ENCODE assay signal across 14 mouse cellular contexts in the genomic region with DNA sequence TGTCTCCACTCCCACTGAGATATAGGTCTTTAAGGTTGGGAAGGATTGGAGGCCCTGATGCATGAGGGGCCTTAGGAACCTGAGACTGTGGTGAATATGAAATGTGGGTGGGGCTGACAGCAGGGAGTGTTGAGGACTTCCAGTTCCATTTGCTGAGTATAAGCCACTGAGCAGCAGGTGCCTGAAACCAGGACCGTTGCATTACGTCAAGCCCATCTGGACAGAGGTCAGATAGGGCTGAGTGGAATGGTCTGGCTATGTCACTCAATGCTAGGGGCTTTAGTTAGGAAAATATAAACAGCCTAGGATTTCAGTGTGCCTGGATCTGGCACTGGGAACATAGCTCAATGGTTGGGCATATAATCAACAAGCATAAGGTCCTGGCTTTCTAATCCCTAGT. TPM values are rescaled to one million over a fixed set of nuclear protein-coding genes. Genes with fewer than 3 reads are reported as not detected.
DNase-seq lines count a peak whose midpoint lies in the region; ATAC-seq and TF ChIP-seq lines count a peak whose summit lies in the region.
"Had no signal": no experiment of that assay in that cellular context is flagged by ENCODE, and none has a peak within 500 bp of the region (broad histone marks: within the 10 kb centered on the region; RNA-seq: fewer than 3 reads in every experiment).

No protein-coding gene starts in this region.

- peaks cover 21% of the 10 kb centered on the region for H3K4me1 ChIP-seq in kidney, embryonic 15.5 days
- peaks cover 11% of the 10 kb centered on the region; the same call in 1 of the 2 replicates for H3K4me1 ChIP-seq in stomach, embryonic 15.5 days
- H3K4me1 ChIP-seq in stomach, postnatal 0 days (replicated peaks; ENCODE audit: control insufficient read depth, insufficient read depth), result no peaks in the 10 kb centered on the region
- peaks cover 29% of the 10 kb centered on the region for H3K4me1 ChIP-seq in embryonic facial prominence, embryonic 15.5 days
- 0 out of 2 replicates have a peak, but pooled peaks cover 4% of the 10 kb centered on the region for H3K4me1 ChIP-seq in intestine, postnatal 0 days (replicated peaks; ENCODE audit: control insufficient read depth, insufficient read depth, low read length)

- no peak overlapping the region for H3K9ac ChIP-seq in kidney, embryonic 15.5 days
- no peak overlapping the region for H3K9ac ChIP-seq in stomach, embryonic 15.5 days
- H3K9ac ChIP-seq in stomach, postnatal 0 days (ENCODE audit: low read length), result no peak overlapping the region
- no peak overlapping the region for H3K9ac ChIP-seq in embryonic facial prominence, embryonic 15.5 days
- H3K9ac ChIP-seq in intestine, postnatal 0 days (ENCODE audit: low read depth, low read length), result no peak overlapping the region

- TF ChIP-seq EP300 in stomach, postnatal 0 days (optimal IDR thresholded peaks at IDR 0.05), result no peak

- H3K27me3 ChIP-seq in kidney, embryonic 15.5 days, result no peaks in the 10 kb centered on the region
- H3K27me3 ChIP-seq in stomach, embryonic 15.5 days (replicated peaks), result no peaks in the 10 kb centered on the region
- no peaks in the 10 kb centered on the region for H3K27me3 ChIP-seq in stomach, postnatal 0 days (ENCODE audit: control insufficient read depth, insufficient read depth, low read length)
- H3K27me3 ChIP-seq in embryonic facial prominence, embryonic 15.5 days, result no peaks in the 10 kb centered on the region
- no peaks in the 10 kb centered on the region for H3K27me3 ChIP-seq in intestine, postnatal 0 days (replicated peaks; ENCODE audit: control insufficient read depth, insufficient read depth, low read length)

- 41% methylated on average over 2 of the region's 2 CpGs for WGBS in kidney, embryonic 15.5 days
- WGBS in stomach, embryonic 15.5 days, result 51% methylated on average over 2 of the region's 2 CpGs
- WGBS in stomach, postnatal 0 days, result 62% methylated on average over 2 of the region's 2 CpGs
- WGBS in embryonic facial prominence, embryonic 15.5 days, result 69% methylated on average over 2 of the region's 2 CpGs
- 54% methylated on average over 2 of the region's 2 CpGs for WGBS in intestine, postnatal 0 days

- ATAC-seq in kidney, embryonic 15.5 days (replicated peaks; ENCODE audit: low FRiP score), result 0 out of 2 replicates have a peak, but pooled peaks have one; percentile 16
- no peak for ATAC-seq in stomach, embryonic 15.5 days (ENCODE audit: insufficient read depth, low FRiP score, low read depth)
- ATAC-seq in stomach, postnatal 0 days (ENCODE audit: low FRiP score, low TSS enrichment), result no peak
- ATAC-seq in embryonic facial prominence, embryonic 15.5 days (ENCODE audit: insufficient number of reproducible peaks, low FRiP score, low TSS enrichment, low read depth), result no peak
- ATAC-seq in intestine, postnatal 0 days, result no peak
- ATAC-seq: midbrain, embryonic 16.5 days had no signal

- H3K4me3 ChIP-seq in kidney, embryonic 15.5 days (replicated peaks), result no peak overlapping the region
- no peak overlapping the region for H3K4me3 ChIP-seq in stomach, embryonic 15.5 days (replicated peaks)
- H3K4me3 ChIP-seq in stomach, postnatal 0 days (ENCODE audit: low read depth, low read length), result no peak overlapping the region
- H3K4me3 ChIP-seq in embryonic facial prominence, embryonic 15.5 days (replicated peaks), result no peak overlapping the region
- no peak overlapping the region for H3K4me3 ChIP-seq in intestine, postnatal 0 days (ENCODE audit: low read depth, low read length)

- TF ChIP-seq CTCF in stomach, postnatal 0 days (IDR thresholded peaks at IDR 0.05; ENCODE audit: low read depth), result no peak
- TF ChIP-seq CTCF in intestine, postnatal 0 days (IDR thresholded peaks at IDR 0.05; ENCODE audit: low read depth), result no peak

- no peak overlapping the region for H3K4me2 ChIP-seq in kidney, embryonic 15.5 days
- no peak overlapping the region for H3K4me2 ChIP-seq in stomach, embryonic 15.5 days
- H3K4me2 ChIP-seq in stomach, postnatal 0 days (replicated peaks; ENCODE audit: low read depth), result no peak overlapping the region
- no peak overlapping the region for H3K4me2 ChIP-seq in embryonic facial prominence, embryonic 15.5 days (replicated peaks)
- no peak overlapping the region for H3K4me2 ChIP-seq in intestine, postnatal 0 days (replicated peaks; ENCODE audit: low read depth)

- DNase-seq in kidney, postnatal 14 days, result no peak
- no peak for DNase-seq in stomach, postnatal 0 days (ENCODE audit: low spot score)
- DNase-seq in left cerebral cortex, postnatal 10 days (ENCODE audit: extremely low spot score in 1 of 2, low spot score in 2 of 2), result no peak
- DNase-seq: cerebellum, adult 11-12 months; cerebellum, postnatal 36 days; kidney, adult 8-10 months; lung, adult 18-20 months; right cerebral cortex, postnatal 14 days; thymus, adult 2 months had no signal

- H3K9me3 ChIP-seq in kidney, embryonic 15.5 days (replicated peaks), result no peaks in the 10 kb centered on the region
- no peaks in the 10 kb centered on the region for H3K9me3 ChIP-seq in stomach, embryonic 15.5 days
- no peaks in the 10 kb centered on the region for H3K9me3 ChIP-seq in stomach, postnatal 0 days (ENCODE audit: control insufficient read depth, low read length)
- H3K9me3 ChIP-seq in embryonic facial prominence, embryonic 15.5 days (replicated peaks), result no peaks in the 10 kb centered on the region
- H3K9me3 ChIP-seq in intestine, postnatal 0 days (ENCODE audit: control insufficient read depth), result no peaks in the 10 kb centered on the region

- H3K36me3 ChIP-seq in kidney, embryonic 15.5 days, result peaks cover 25% of the 10 kb centered on the region
- peaks cover 11% of the 10 kb centered on the region; the same call in 1 of the 2 replicates for H3K36me3 ChIP-seq in stomach, embryonic 15.5 days
- peaks cover 13% of the 10 kb centered on the region; the same call in 1 of the 2 replicates for H3K36me3 ChIP-seq in stomach, postnatal 0 days (ENCODE audit: control insufficient read depth, insufficient read depth, low read length)
- peaks cover 22% of the 10 kb centered on the region for H3K36me3 ChIP-seq in embryonic facial prominence, embryonic 15.5 days
- H3K36me3 ChIP-seq in intestine, postnatal 0 days (ENCODE audit: control insufficient read depth, insufficient read depth), result peaks cover 18% of the 10 kb centered on the region

- H3K27ac ChIP-seq in kidney, embryonic 15.5 days, result peak overlapping the region; percentile 7
- peak overlapping the region; percentile 16; the same call in 1 of the 2 replicates for H3K27ac ChIP-seq in stomach, embryonic 15.5 days
- no peak overlapping the region for H3K27ac ChIP-seq in stomach, postnatal 0 days (replicated peaks)
- H3K27ac ChIP-seq in embryonic facial prominence, embryonic 15.5 days (replicated peaks), result peak overlapping the region; percentile 44; the same call in 1 of the 2 replicates
- no peak overlapping the region for H3K27ac ChIP-seq in intestine, postnatal 0 days (ENCODE audit: low read depth, low read length)

- intact Hi-C loops in left cerebral cortex, postnatal 10 days (cut with DNase I), result no loop called here

RNA-seq across cellular contexts. Expression of a gene that starts 24.2 kb away (rescaled TPM):
- 24.2 and 25.3 TPM in 2 replicates for polyA plus RNA-seq in kidney, embryonic 15.5 days (2015; fragmentation: Nextera tagmentation; extraction: Ambion mirVana)
- polyA plus RNA-seq in stomach, embryonic 15.5 days (2015; fragmentation: Nextera tagmentation; extraction: Ambion mirVana), result 20.2 and 21.3 TPM in 2 replicates
- polyA plus RNA-seq in stomach, postnatal 0 days (2015; fragmentation: Nextera tagmentation; extraction: Ambion mirVana), result 6.8 and 8.4 TPM in 2 replicates
- polyA plus RNA-seq in embryonic facial prominence, embryonic 15.5 days (2015; fragmentation: Nextera tagmentation; extraction: Ambion mirVana), result 17.9 and 18.6 TPM in 2 replicates
- polyA plus RNA-seq in intestine, postnatal 0 days (2015; fragmentation: Nextera tagmentation; extraction: Ambion mirVana), result 8.8 and 9.6 TPM in 2 replicates
- 1 to 10 TPM; 2.9 to 3.8 TPM for total RNA-seq in left cerebral cortex, postnatal 10 days (2021)

RNA-seq across cellular contexts. Expression of a gene that starts 24.4 kb away (rescaled TPM):
- 125 and 129 TPM in 2 replicates for polyA plus RNA-seq in kidney, embryonic 15.5 days (2015; fragmentation: Nextera tagmentation; extraction: Ambion mirVana)
- polyA plus RNA-seq in stomach, embryonic 15.5 days (2015; fragmentation: Nextera tagmentation; extraction: Ambion mirVana), result 122 and 130 TPM in 2 replicates
- 63.5 and 64.0 TPM in 2 replicates for polyA plus RNA-seq in stomach, postnatal 0 days (2015; fragmentation: Nextera tagmentation; extraction: Ambion mirVana)
- 104 and 110 TPM in 2 replicates for polyA plus RNA-seq in embryonic facial prominence, embryonic 15.5 days (2015; fragmentation: Nextera tagmentation; extraction: Ambion mirVana)
- 116 and 123 TPM in 2 replicates for polyA plus RNA-seq in intestine, postnatal 0 days (2015; fragmentation: Nextera tagmentation; extraction: Ambion mirVana)
- 10 to 100 TPM; 63.2 to 63.9 TPM for total RNA-seq in left cerebral cortex, postnatal 10 days (2021)

Comparison
In these comparisons a context has a peak if more than half of its experiments do, and no peak if none do; other contexts are left out.
1. H3K27ac ChIP-seq: peak in kidney, embryonic 15.5 days (single experiment), stomach, embryonic 15.5 days (single experiment) and embryonic facial prominence, embryonic 15.5 days (single experiment); none in stomach, postnatal 0 days (single experiment) and intestine, postnatal 0 days (single experiment).